Mouse (Mus musculus): Measurements from ENCODE around the gene Foxd2. TPM values are rescaled to one million over a fixed set of nuclear protein-coding genes. Genes with fewer than 3 reads are reported as not detected.

Foxd2 gene
- polyA plus RNA-seq, 1 experiment: 0.16 TPM

DNA sequence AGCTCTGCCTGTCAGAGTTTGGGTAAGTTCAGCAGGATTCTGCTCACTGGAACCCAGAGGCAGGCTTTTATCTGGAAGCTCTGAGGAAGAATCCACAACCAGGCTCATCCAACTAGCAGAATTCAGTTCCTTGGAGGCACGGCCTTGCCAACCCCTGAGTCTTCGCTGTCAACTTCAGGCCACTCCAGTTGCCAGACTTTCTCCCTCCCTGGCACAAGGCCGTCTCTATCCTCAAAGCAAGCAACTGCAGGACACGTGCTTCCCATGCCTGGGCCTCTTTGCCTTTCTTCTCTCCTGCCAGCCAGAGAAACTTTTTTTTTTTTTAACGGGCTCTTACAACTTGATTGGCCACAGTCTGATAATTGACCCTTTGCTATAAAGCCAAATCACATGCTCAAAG is 36.3 kb upstream of the Foxd2 start:
- 19% methylated on average over 5 of the region's 5 CpGs for whole genome bisulfite sequencing
- no peaks in the 10 kb centered on the region for H3K27me3 ChIP-seq (ENCODE audit: control insufficient read depth, insufficient read depth, low read length)
- no peak overlapping the region for H3K4me3 ChIP-seq (ENCODE audit: low read depth, low read length)
- no peak for TF ChIP-seq POLR2A (IDR thresholded peaks at IDR 0.05; ENCODE audit: low read depth, low read length)
- no peak for TF ChIP-seq CTCF (IDR thresholded peaks at IDR 0.05; ENCODE audit: extremely low read depth, insufficient read length, insufficient replicate concordance, low read depth, low read length)
- H3K27ac ChIP-seq (ENCODE audit: insufficient read depth, low read depth, low read length): no peak overlapping the region
- no peaks in the 10 kb centered on the region for H3K4me1 ChIP-seq (ENCODE audit: control insufficient read depth, insufficient read depth, insufficient read length, low read length)
- no peaks in the 10 kb centered on the region for H3K36me3 ChIP-seq (ENCODE audit: control insufficient read depth, insufficient read depth, low read length)

DNA sequence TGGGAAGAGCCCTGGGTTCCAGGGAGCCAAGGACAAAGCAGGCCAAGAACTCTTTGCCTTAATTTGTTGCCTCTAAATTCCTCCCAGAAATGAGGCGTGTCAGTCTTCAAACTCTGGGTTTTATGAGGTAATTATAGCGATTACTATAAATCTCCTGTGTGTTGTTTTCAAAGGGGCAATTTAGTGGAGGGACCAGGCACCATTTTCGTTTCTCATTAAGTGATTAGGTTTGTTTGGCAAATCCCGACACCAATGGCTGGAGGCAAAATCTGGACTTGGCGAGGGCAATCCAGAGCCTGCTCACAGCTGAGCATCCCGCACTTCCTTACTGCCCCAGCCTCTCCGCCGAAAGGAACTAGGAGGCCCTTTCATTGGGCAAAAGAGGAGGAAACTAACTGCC is 33.9 kb upstream of the Foxd2 start:
- H3K4me3 ChIP-seq (ENCODE audit: low read depth, low read length): no peak overlapping the region
- TF ChIP-seq POLR2A (IDR thresholded peaks at IDR 0.05; ENCODE audit: low read depth, low read length) (no peak), CTCF (IDR thresholded peaks at IDR 0.05; ENCODE audit: extremely low read depth, insufficient read length, insufficient replicate concordance, low read depth, low read length) (no peak)
- H3K4me1 ChIP-seq (ENCODE audit: control insufficient read depth, insufficient read depth, insufficient read length, low read length): no peaks in the 10 kb centered on the region
- no peaks in the 10 kb centered on the region for H3K27me3 ChIP-seq (ENCODE audit: control insufficient read depth, insufficient read depth, low read length)
- H3K36me3 ChIP-seq (ENCODE audit: control insufficient read depth, insufficient read depth, low read length): no peaks in the 10 kb centered on the region
- WGBS: 25% methylated on average over 8 of the region's 8 CpGs
- no peak overlapping the region for H3K27ac ChIP-seq (ENCODE audit: insufficient read depth, low read depth, low read length)

DNA sequence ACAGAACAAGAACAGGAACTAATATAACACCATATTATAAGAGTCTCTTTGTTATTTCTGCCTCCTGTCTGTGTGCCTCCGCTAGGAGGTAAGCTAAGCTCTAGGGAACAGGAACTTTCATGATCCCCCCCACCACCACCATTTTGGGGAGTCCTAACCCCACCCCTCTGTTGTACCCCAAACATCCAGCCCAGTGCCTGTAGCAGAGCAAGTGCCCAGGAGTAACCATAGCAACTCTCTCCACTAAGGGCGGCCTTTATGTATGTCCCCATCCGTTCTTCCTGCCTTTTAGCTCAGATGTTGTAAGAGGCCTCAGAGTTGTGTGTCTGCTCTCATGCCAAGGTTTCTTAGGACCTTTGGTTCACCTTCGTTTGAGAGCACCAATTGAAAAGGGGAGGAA is 33.4 kb upstream of the Foxd2 start:
- no peak overlapping the region for H3K27ac ChIP-seq (ENCODE audit: insufficient read depth, low read depth, low read length)
- no peaks in the 10 kb centered on the region for H3K36me3 ChIP-seq (ENCODE audit: control insufficient read depth, insufficient read depth, low read length)
- 42% methylated on average over 4 of the region's 4 CpGs for WGBS
- H3K4me1 ChIP-seq (ENCODE audit: control insufficient read depth, insufficient read depth, insufficient read length, low read length): no peaks in the 10 kb centered on the region
- TF ChIP-seq CTCF (IDR thresholded peaks at IDR 0.05; ENCODE audit: extremely low read depth, insufficient read length, insufficient replicate concordance, low read depth, low read length) (no peak), POLR2A (IDR thresholded peaks at IDR 0.05; ENCODE audit: low read depth, low read length) (no peak)
- no peaks in the 10 kb centered on the region for H3K27me3 ChIP-seq (ENCODE audit: control insufficient read depth, insufficient read depth, low read length)
- H3K4me3 ChIP-seq (ENCODE audit: low read depth, low read length): no peak overlapping the region

DNA sequence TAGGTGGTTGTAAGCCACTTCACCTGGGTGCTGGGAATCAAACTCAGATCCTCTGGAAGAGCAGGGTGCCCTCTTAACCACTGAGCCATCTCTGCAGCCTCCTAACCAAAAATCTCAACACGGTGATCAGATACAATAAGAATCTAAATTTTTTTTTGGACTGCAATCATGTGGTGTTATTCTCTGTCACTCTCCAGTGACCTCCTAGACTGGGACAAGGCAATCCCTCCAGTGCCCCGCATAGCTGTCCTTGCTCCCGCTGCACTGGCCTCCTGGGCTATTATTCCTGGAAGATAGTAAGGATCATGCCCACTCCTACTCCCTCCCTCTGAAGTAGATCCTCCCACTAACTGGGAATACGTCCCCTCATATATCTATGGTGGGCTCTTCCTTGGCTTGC is 32.6 kb upstream of the Foxd2 start:
- no peak overlapping the region for H3K27ac ChIP-seq (ENCODE audit: insufficient read depth, low read depth, low read length)
- H3K4me1 ChIP-seq (ENCODE audit: control insufficient read depth, insufficient read depth, insufficient read length, low read length): no peaks in the 10 kb centered on the region
- no peaks in the 10 kb centered on the region for H3K27me3 ChIP-seq (ENCODE audit: control insufficient read depth, insufficient read depth, low read length)
- no peak overlapping the region for H3K4me3 ChIP-seq (ENCODE audit: low read depth, low read length)
- TF ChIP-seq CTCF (IDR thresholded peaks at IDR 0.05; ENCODE audit: extremely low read depth, insufficient read length, insufficient replicate concordance, low read depth, low read length): no peak
- no peak for TF ChIP-seq POLR2A (IDR thresholded peaks at IDR 0.05; ENCODE audit: low read depth, low read length)
- WGBS: 91% methylated on average over 4 of the region's 4 CpGs
- no peaks in the 10 kb centered on the region for H3K36me3 ChIP-seq (ENCODE audit: control insufficient read depth, insufficient read depth, low read length)

DNA sequence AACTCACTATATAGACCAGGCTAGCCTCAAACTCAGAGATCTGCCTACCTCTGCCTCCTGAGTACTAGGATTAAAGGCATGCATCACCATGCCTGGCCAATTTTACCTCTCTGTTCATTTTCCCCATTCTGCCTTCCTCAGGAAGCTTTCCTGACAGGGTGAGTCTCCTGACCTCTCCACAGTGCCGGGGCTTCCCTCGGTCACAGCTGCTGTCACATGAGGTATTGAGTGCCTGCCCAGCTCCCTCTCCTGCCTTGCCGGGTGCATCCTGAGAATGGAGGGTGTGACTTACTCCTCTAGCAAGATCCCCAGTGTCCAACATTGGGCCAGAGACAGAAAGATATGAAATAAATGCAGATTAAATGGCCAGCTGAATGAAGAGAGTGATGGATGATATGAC is 29.6 kb upstream of the Foxd2 start:
- WGBS: 64% methylated on average over 3 of the region's 3 CpGs
- TF ChIP-seq POLR2A (IDR thresholded peaks at IDR 0.05; ENCODE audit: low read depth, low read length): no peak
- no peak for TF ChIP-seq CTCF (IDR thresholded peaks at IDR 0.05; ENCODE audit: extremely low read depth, insufficient read length, insufficient replicate concordance, low read depth, low read length)
- H3K36me3 ChIP-seq (ENCODE audit: control insufficient read depth, insufficient read depth, low read length): no peaks in the 10 kb centered on the region
- H3K27ac ChIP-seq (ENCODE audit: insufficient read depth, low read depth, low read length): no peak overlapping the region
- H3K4me1 ChIP-seq (ENCODE audit: control insufficient read depth, insufficient read depth, insufficient read length, low read length): no peaks in the 10 kb centered on the region
- no peaks in the 10 kb centered on the region for H3K27me3 ChIP-seq (ENCODE audit: control insufficient read depth, insufficient read depth, low read length)
- H3K4me3 ChIP-seq (ENCODE audit: low read depth, low read length): no peak overlapping the region

DNA sequence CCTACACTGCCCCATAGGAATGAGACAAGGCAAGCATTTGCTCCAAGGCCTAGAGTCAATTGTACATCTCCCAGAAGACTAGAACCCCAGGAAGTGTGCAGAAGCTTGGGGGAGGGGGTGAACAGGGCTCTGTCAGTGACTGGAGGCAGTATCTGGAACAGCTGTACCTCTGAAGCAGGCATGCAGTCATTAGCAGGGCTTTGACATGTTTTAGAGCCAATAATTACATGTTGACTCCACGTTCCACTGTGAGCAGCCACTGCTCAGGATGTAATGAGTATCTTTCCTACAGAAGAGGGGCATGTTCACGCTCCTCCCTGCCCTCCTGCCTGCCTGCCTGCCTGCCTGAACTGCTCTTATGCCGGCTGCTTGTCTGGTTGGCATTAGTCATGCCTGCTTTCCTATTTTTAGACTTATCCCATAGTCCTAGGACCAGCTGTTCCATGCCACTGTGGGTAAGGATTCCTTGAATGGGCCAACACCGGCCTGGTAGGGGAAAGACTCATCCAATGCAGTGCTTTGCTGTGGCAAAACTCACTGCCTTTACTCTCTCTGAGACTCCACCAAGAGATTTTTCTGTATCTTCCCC is 28.9 kb upstream of the Foxd2 start:
- no peaks in the 10 kb centered on the region for H3K4me1 ChIP-seq (ENCODE audit: control insufficient read depth, insufficient read depth, insufficient read length, low read length)
- H3K36me3 ChIP-seq (ENCODE audit: control insufficient read depth, insufficient read depth, low read length): no peaks in the 10 kb centered on the region
- no peak overlapping the region for H3K4me3 ChIP-seq (ENCODE audit: low read depth, low read length)
- TF ChIP-seq CTCF (IDR thresholded peaks at IDR 0.05; ENCODE audit: extremely low read depth, insufficient read length, insufficient replicate concordance, low read depth, low read length): no peak
- no peak for TF ChIP-seq POLR2A (IDR thresholded peaks at IDR 0.05; ENCODE audit: low read depth, low read length)
- H3K27ac ChIP-seq (ENCODE audit: insufficient read depth, low read depth, low read length): no peak overlapping the region
- H3K27me3 ChIP-seq (ENCODE audit: control insufficient read depth, insufficient read depth, low read length): no peaks in the 10 kb centered on the region
- WGBS: 87% methylated on average over 4 of the region's 4 CpGs

DNA sequence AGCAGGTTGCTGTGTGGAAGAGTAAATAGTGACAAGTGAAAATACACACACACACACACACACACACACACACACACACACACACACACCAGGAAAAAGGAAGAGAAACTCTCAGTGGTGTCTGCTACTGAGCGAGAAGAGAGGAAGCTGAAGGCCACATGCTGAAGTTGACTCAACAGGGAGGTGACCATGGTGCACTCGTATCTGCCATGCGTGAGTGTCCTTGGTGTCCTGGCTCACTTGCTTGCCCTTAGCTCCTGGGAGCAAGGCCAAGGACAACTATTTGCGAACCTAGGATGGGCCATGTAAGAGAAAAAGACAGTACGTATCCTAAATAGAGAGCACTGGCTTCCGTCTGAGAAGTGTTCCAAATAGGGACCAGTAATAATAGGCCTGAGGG is 25.5 kb upstream of the Foxd2 start:
- TF ChIP-seq POLR2A (IDR thresholded peaks at IDR 0.05; ENCODE audit: low read depth, low read length) (no peak), CTCF (IDR thresholded peaks at IDR 0.05; ENCODE audit: extremely low read depth, insufficient read length, insufficient replicate concordance, low read depth, low read length) (no peak)
- H3K4me3 ChIP-seq (ENCODE audit: low read depth, low read length): no peak overlapping the region
- WGBS: 71% methylated on average over 6 of the region's 6 CpGs
- no peaks in the 10 kb centered on the region for H3K4me1 ChIP-seq (ENCODE audit: control insufficient read depth, insufficient read depth, insufficient read length, low read length)
- H3K27ac ChIP-seq (ENCODE audit: insufficient read depth, low read depth, low read length): no peak overlapping the region
- no peaks in the 10 kb centered on the region for H3K27me3 ChIP-seq (ENCODE audit: control insufficient read depth, insufficient read depth, low read length)
- H3K36me3 ChIP-seq (ENCODE audit: control insufficient read depth, insufficient read depth, low read length): no peaks in the 10 kb centered on the region

Measured in small intestine, adult 2 months (tissue).